Comparison of ENCODE assay signal across 8 mouse cellular contexts in genomic region chr12:30583586-30584355, GRCm38 (mm10). TPM values are rescaled to one million over a fixed set of nuclear protein-coding genes. Genes with fewer than 3 reads are reported as not detected.
DNase-seq lines count a peak whose midpoint lies in the region; ATAC-seq lines count a peak whose summit lies in the region.

No protein-coding gene starts in this region.

- WGBS in hindbrain, embryonic 11.5 days = 14% methylated on average over 12 of the region's 12 CpGs
- WGBS in midbrain, embryonic 13.5 days = 12% methylated on average over 12 of the region's 12 CpGs

- H3K9ac ChIP-seq in hindbrain, embryonic 11.5 days (ENCODE audit: low read depth, low read length) = peak overlapping the region; percentile 69; the same call in 1 of the 2 replicates
- peak overlapping the region; percentile 82 for H3K9ac ChIP-seq in midbrain, embryonic 13.5 days (replicated peaks)

- DNase-seq in kidney, adult 11 months = peak; percentile 20
- DNase-seq in kidney, postnatal 25 days = no peak
- DNase-seq in urinary bladder, adult 2 months (ENCODE audit: low spot score) = peak; percentile 35
- no peak for DNase-seq in urinary bladder, postnatal 14 days (ENCODE audit: low spot score)
- no peak for DNase-seq in hindbrain, embryonic 11.5 days (ENCODE audit: low spot score)
- DNase-seq in B cell, adult 2 months = no peak
- no peak for DNase-seq in right cerebral cortex, adult 18-20 months

- no peak overlapping the region for H3K27ac ChIP-seq in hindbrain, embryonic 11.5 days (ENCODE audit: low read depth, low read length)
- no peak overlapping the region for H3K27ac ChIP-seq in midbrain, embryonic 13.5 days

- peak overlapping the region; percentile 50 for H3K4me3 ChIP-seq in hindbrain, embryonic 11.5 days (ENCODE audit: low read depth, low read length)
- peak overlapping the region; percentile 52 for H3K4me3 ChIP-seq in midbrain, embryonic 13.5 days (replicated peaks)

- no peaks in the 10 kb centered on the region for H3K9me3 ChIP-seq in hindbrain, embryonic 11.5 days (ENCODE audit: control insufficient read depth, low read length)
- H3K9me3 ChIP-seq in midbrain, embryonic 13.5 days = no peaks in the 10 kb centered on the region

- ATAC-seq in hindbrain, embryonic 11.5 days (ENCODE audit: low FRiP score) = peak; percentile 79
- ATAC-seq in midbrain, embryonic 13.5 days = peak; percentile 70

- H3K27me3 ChIP-seq in hindbrain, embryonic 11.5 days (ENCODE audit: control insufficient read depth, insufficient read depth, low read length) = no peaks in the 10 kb centered on the region
- no peaks in the 10 kb centered on the region for H3K27me3 ChIP-seq in midbrain, embryonic 13.5 days

- no peaks in the 10 kb centered on the region; the same call in 1 of the 2 replicates for H3K4me1 ChIP-seq in hindbrain, embryonic 11.5 days (replicated peaks; ENCODE audit: control insufficient read depth, insufficient read depth, low read length)
- peaks cover 15% of the 10 kb centered on the region for H3K4me1 ChIP-seq in midbrain, embryonic 13.5 days (replicated peaks)

- peak overlapping the region; percentile 38 for H3K4me2 ChIP-seq in hindbrain, embryonic 11.5 days (replicated peaks; ENCODE audit: low read depth, low read length)
- peak overlapping the region; percentile 83 for H3K4me2 ChIP-seq in midbrain, embryonic 13.5 days (replicated peaks)

- H3K36me3 ChIP-seq in hindbrain, embryonic 11.5 days (ENCODE audit: control insufficient read depth, insufficient read depth, low read length) = no peaks in the 10 kb centered on the region
- peaks cover 15% of the 10 kb centered on the region for H3K36me3 ChIP-seq in midbrain, embryonic 13.5 days

RNA-seq across cellular contexts. Expression of gene Tmem18, which starts 0.5 kb away (rescaled TPM):
- polyA plus RNA-seq in urinary bladder, adult 2 months (2012; rRNA removed) = 24.0 and 27.2 TPM in 2 replicates
- polyA plus RNA-seq in hindbrain, embryonic 11.5 days (2014; fragmentation: Nextera tagmentation; extraction: Ambion mirVana) = 24.7 and 29.4 TPM in 2 replicates
- polyA plus RNA-seq in midbrain, embryonic 13.5 days (2015; fragmentation: Nextera tagmentation; extraction: Ambion mirVana) = 25.0 and 30.4 TPM in 2 replicates

Comparison
In these comparisons a context has a peak if more than half of its experiments do, and no peak if none do; other contexts are left out.
1. DNase-seq: peak in kidney, adult 11 months (single experiment) and urinary bladder, adult 2 months (single experiment); none in kidney, postnatal 25 days (0 of 2), urinary bladder, postnatal 14 days (single experiment), hindbrain, embryonic 11.5 days (single experiment), B cell, adult 2 months (0 of 2) and right cerebral cortex, adult 18-20 months (single experiment).